Mouse (Mus musculus) cerebellum, adult 8-10 months (tissue): ENCODE measurements around the gene Nop53.
"Not testable (repeated sequence)": the region's sequence is repeated elsewhere in the genome, so short reads cannot be mapped to it uniquely, and the experiment has no call there.

Experiments
- DNase-seq: peaks from one replicate; pipeline ENCODE4 v3.0.0; 2022

The Nop53 gene

GRCm38 (mm10) chr7:15916996-15917395, 28.9 kb downstream of the Nop53 start:
- DNase-seq = no peak

- no peak for DNase-seq
Measured at GRCm38 (mm10) chr7:15916134-15916723, 29.6 kb downstream of the Nop53 start.

GRCm38 (mm10) chr7:15915695-15916094, 30.2 kb downstream of the Nop53 start:
- not testable (repeated sequence) for DNase-seq

- no peak for DNase-seq
Measured at GRCm38 (mm10) chr7:15914751-15915150, 31.1 kb downstream of the Nop53 start.

GRCm38 (mm10) chr7:15914252-15914651, 31.6 kb downstream of the Nop53 start:
- peak; percentile 26 for DNase-seq

GRCm38 (mm10) chr7:15912183-15912582, 33.7 kb downstream of the Nop53 start:
- peak; percentile 52 for DNase-seq

GRCm38 (mm10) chr7:15910521-15910920, 35.4 kb downstream of the Nop53 start:
- no peak for DNase-seq

GRCm38 (mm10) chr7:15907971-15908590, 37.8 kb downstream of the Nop53 start:
- DNase-seq = no peak

- DNase-seq = no peak
Measured at GRCm38 (mm10) chr7:15906602-15907001, 39.3 kb downstream of the Nop53 start.

GRCm38 (mm10) chr7:15905861-15906260, 40.0 kb downstream of the Nop53 start:
- no peak for DNase-seq

- DNase-seq = no peak
Measured at GRCm38 (mm10) chr7:15901366-15902048, 44.4 kb downstream of the Nop53 start.

- DNase-seq = no peak
Measured at GRCm38 (mm10) chr7:15894251-15894650, 51.6 kb downstream of the Nop53 start.
